ENCODE assay signal across 11 mouse cellular contexts in genomic region chr4:133873431-133873851, GRCm38 (mm10). TPM values are rescaled to one million over a fixed set of nuclear protein-coding genes. Genes with fewer than 3 reads are reported as not detected.
DNase-seq lines count a peak whose midpoint lies in the region; ATAC-seq and TF ChIP-seq lines count a peak whose summit lies in the region.
"Had no signal": no experiment of that assay in that cellular context is flagged by ENCODE, and none has a peak within 500 bp of the region (broad histone marks: within the 10 kb centered on the region; RNA-seq: fewer than 3 reads in every experiment).

No protein-coding gene starts in this region.

- peaks cover 11% of the 10 kb centered on the region for H3K27me3 ChIP-seq in megakaryocyte, embryonic 14.5 days (replicated peaks)
- peaks cover 25% of the 10 kb centered on the region for H3K27me3 ChIP-seq in erythroblast, embryonic 14.5 days (ENCODE audit: control insufficient read depth)
- no peaks in the 10 kb centered on the region for H3K27me3 ChIP-seq in liver, postnatal 0 days (ENCODE audit: insufficient read depth, low read length)
- H3K27me3 ChIP-seq: hindbrain, embryonic 13.5 days had no signal

- DNase-seq in liver, postnatal 0 days: peak; percentile 34
- DNase-seq in layer of hippocampus, postnatal 14 days (ENCODE audit: low spot score in 2 of 2): no peak
- DNase-seq in ovary, postnatal 36 days (ENCODE audit: low spot score): no peak
- DNase-seq in testis, postnatal 14 days (ENCODE audit: low spot score): no peak
- DNase-seq: adrenal gland, postnatal 25 days had no signal

- peaks cover 84% of the 10 kb centered on the region for H3K4me1 ChIP-seq in megakaryocyte, embryonic 14.5 days
- peaks cover 8% of the 10 kb centered on the region; the same call in 1 of the 2 replicates for H3K4me1 ChIP-seq in bone marrow, adult 2 months (ENCODE audit: control insufficient read depth, insufficient read depth, low read length)
- peaks cover 63% of the 10 kb centered on the region for H3K4me1 ChIP-seq in erythroblast, embryonic 14.5 days (ENCODE audit: control insufficient read depth)
- peaks cover 33% of the 10 kb centered on the region for H3K4me1 ChIP-seq in liver, postnatal 0 days (ENCODE audit: insufficient read depth)

- peaks cover 35% of the 10 kb centered on the region for H3K36me3 ChIP-seq in megakaryocyte, embryonic 14.5 days (replicated peaks; ENCODE audit: low read length)
- H3K36me3 ChIP-seq in erythroblast, embryonic 14.5 days (ENCODE audit: control insufficient read depth): peaks cover 24% of the 10 kb centered on the region
- H3K36me3 ChIP-seq in liver, postnatal 0 days (replicated peaks; ENCODE audit: insufficient read depth, low read length): peaks cover 36% of the 10 kb centered on the region

- H3K27ac ChIP-seq in bone marrow, adult 2 months (ENCODE audit: control insufficient read depth, insufficient read depth, low read depth, low read length, poor library complexity): peak overlapping the region; percentile 83
- H3K27ac ChIP-seq in liver, postnatal 0 days (ENCODE audit: low read depth): peak overlapping the region; percentile 97
- H3K27ac ChIP-seq: heart, adult 2 months; hindbrain, embryonic 13.5 days had no signal

- peak overlapping the region; percentile 94 for H3K4me3 ChIP-seq in megakaryocyte, embryonic 14.5 days (replicated peaks)
- peak overlapping the region; percentile 68 for H3K4me3 ChIP-seq in bone marrow, adult 2 months (replicated peaks; ENCODE audit: control insufficient read depth, low read depth, low read length)
- H3K4me3 ChIP-seq in erythroblast, embryonic 14.5 days (replicated peaks): peak overlapping the region; percentile 71
- H3K4me3 ChIP-seq in liver, postnatal 0 days (ENCODE audit: low read depth, low read length): peak overlapping the region; percentile 69
- H3K4me3 ChIP-seq: heart, adult 2 months; hindbrain, embryonic 13.5 days had no signal

- no peak for TF ChIP-seq POLR2A in bone marrow, adult 2 months (IDR thresholded peaks at IDR 0.05; ENCODE audit: borderline replicate concordance, control insufficient read depth, low read depth, low read length)

- peak overlapping the region; percentile 79 for H3K9ac ChIP-seq in liver, postnatal 0 days (replicated peaks)

- no peaks in the 10 kb centered on the region for H3K9me3 ChIP-seq in megakaryocyte, embryonic 14.5 days
- no peaks in the 10 kb centered on the region for H3K9me3 ChIP-seq in erythroblast, embryonic 14.5 days (ENCODE audit: control insufficient read depth, low read length)
- no peaks in the 10 kb centered on the region for H3K9me3 ChIP-seq in liver, postnatal 0 days (ENCODE audit: low read length)
- H3K9me3 ChIP-seq: hindbrain, embryonic 13.5 days had no signal

- peak; percentile 93 for TF ChIP-seq EP300 in liver, postnatal 0 days (IDR thresholded peaks at IDR 0.05; ENCODE audit: low read depth)

- peak overlapping the region; percentile 82 for H3K4me2 ChIP-seq in liver, postnatal 0 days (ENCODE audit: low read depth, low read length)
- H3K4me2 ChIP-seq: hindbrain, embryonic 13.5 days had no signal

- 15% methylated on average over 4 of the region's 4 CpGs for WGBS in bone marrow, adult 2 months
- 53% methylated on average over 4 of the region's 4 CpGs for WGBS in liver, postnatal 0 days (ENCODE audit: insufficient replicate concordance)

- no peak for TF ChIP-seq CTCF in bone marrow, adult 2 months (IDR thresholded peaks at IDR 0.05; ENCODE audit: control insufficient read depth, insufficient read depth, low read length)
- no peak for TF ChIP-seq CTCF in liver, postnatal 0 days (IDR thresholded peaks at IDR 0.05; ENCODE audit: low read depth)

- no peak for ATAC-seq in megakaryocyte, adult 5-6 weeks (ENCODE audit: poor library complexity, severe bottlenecking)
- ATAC-seq in liver, postnatal 0 days: peak; percentile 79

RNA-seq across cellular contexts. Expression of gene Rps6ka1, which starts 14.2 kb away (rescaled TPM):
- 35.6 and 41.3 TPM in 2 replicates for polyA plus RNA-seq in megakaryocyte, embryonic 14.5 days (2012; ENCODE audit: insufficient read depth, low replicate concordance)
- total RNA-seq in megakaryocyte, adult 5-6 weeks (2015): 109 and 112 TPM in 2 replicates
- total RNA-seq in megakaryocyte, adult 5-6 weeks (2017): 156 and 160 TPM in 2 replicates
- polyA plus RNA-seq in bone marrow, adult 2 months (2011; ENCODE audit: insufficient read depth, insufficient read length, low replicate concordance, missing spikeins): 36.1 and 79.3 TPM in 2 replicates
- polyA plus RNA-seq in erythroblast, embryonic 14.5 days (2012): 0.78 and 1.0 TPM in 2 replicates
- polyA plus RNA-seq in liver, postnatal 0 days (2015; fragmentation: Nextera tagmentation; extraction: Ambion mirVana): 31.6 and 36.9 TPM in 2 replicates
- 10 to 100 TPM; 13.6 to 14.4 TPM for total RNA-seq in layer of hippocampus, postnatal 14 days (2021)

Comparison
In these comparisons a context has a peak if more than half of its experiments do, and no peak if none do; other contexts are left out.
1. RNA of gene Rps6ka1, which starts 14.2 kb away (polyA plus RNA-seq): 36.1 to 79.3 TPM in bone marrow, adult 2 months, 35.6 to 41.3 TPM in megakaryocyte, embryonic 14.5 days and 31.6 to 36.9 TPM in liver, postnatal 0 days; 0.78 to 1.0 TPM in erythroblast, embryonic 14.5 days; every median in the first group is over 10 times any median in the second.
2. Peak in every context shown above with its lines, with median percentiles within 50 percentile points of each other: H3K4me3 ChIP-seq.